Mouse (Mus musculus) embryonic stem cell, embryonic (primary cell): ENCODE data around the gene Ascc3.

Experiments used
- CTCF ChIA-PET, 4 experiments: fragments of 300-600 bp in 2 of 4; fragments of 350-600 bp in 2 of 4; sonication (Branson Sonifier 250); formaldehyde crosslinking; loops; one replicate each; lab custom pipeline; 2022; ENCODE audit warnings: inconsistent platforms in 2 of 4; lab: Charles Lee
- POLR2A ChIA-PET, 4 experiments: fragments of 300-600 bp in 2 of 4; fragments of 350-600 bp in 2 of 4; sonication (Branson Sonifier 250); formaldehyde crosslinking; loops; one replicate each; lab custom pipeline; 2022; ENCODE audit warnings: antibody characterized with exemption in 4 of 4, inconsistent platforms in 1 of 4; lab: Charles Lee

Ascc3 gene

GRCm38 (mm10) chr10:50711765-50712164 lies 119.3 kb downstream of the Ascc3 start:
- ChIA-PET POLR2A (no interaction called here), CTCF (no interaction called here)

DNA sequence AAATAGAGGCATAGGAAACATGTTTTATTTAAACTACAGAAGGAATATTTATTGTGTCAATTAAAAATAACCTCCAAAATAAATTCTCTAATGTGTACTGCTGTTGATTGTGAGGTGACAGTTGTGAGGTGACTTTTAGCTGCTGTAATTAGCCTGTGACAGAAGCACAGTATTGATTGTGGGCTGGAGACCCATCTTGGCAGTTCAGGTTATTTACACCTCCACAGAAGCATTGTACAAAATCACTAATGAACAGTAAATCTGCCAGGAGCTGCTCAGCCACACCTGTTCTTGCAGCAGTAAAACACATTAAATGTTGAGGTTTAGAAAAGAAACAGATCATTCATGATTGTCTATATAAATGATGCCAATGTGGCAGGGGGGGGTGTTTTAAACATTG lies 141.0 kb downstream of the Ascc3 start:
- POLR2A ChIA-PET, result no interaction called here
- CTCF ChIA-PET, result no interaction called here

DNA sequence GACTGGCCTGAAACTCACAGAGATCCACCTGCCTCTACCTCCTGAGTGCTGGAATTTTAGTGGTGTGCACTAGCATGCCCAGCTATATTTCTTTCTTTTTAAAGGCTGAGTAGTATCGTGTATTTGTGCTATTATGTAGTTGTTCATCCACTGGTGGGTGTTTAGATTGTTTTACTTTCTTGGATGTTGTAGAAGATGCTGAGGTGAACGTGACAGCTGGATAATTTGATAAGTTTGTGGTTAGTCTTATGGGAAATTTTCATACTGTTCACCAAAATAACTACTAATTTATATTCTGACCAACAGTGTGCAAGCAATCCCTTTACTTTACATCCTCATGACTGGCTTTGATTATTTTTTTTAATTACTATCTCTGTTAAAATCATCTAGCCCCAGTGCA lies 169.6 kb downstream of the Ascc3 start:
- POLR2A ChIA-PET, result no interaction called here

GRCm38 (mm10) chr10:50762984-50763383 lies 170.5 kb downstream of the Ascc3 start:
- ChIA-PET POLR2A (no interaction called here), CTCF (interaction anchor here in 1 of 4 experiments (0.6 kb wide), 1 partner anchor 24 kb away, joined by 5 read pairs; no protein-coding TSS in a partner anchor)

More for the DNA sequence above, 169.6 kb downstream of the Ascc3 start:
- CTCF ChIA-PET, result no interaction called here

DNA sequence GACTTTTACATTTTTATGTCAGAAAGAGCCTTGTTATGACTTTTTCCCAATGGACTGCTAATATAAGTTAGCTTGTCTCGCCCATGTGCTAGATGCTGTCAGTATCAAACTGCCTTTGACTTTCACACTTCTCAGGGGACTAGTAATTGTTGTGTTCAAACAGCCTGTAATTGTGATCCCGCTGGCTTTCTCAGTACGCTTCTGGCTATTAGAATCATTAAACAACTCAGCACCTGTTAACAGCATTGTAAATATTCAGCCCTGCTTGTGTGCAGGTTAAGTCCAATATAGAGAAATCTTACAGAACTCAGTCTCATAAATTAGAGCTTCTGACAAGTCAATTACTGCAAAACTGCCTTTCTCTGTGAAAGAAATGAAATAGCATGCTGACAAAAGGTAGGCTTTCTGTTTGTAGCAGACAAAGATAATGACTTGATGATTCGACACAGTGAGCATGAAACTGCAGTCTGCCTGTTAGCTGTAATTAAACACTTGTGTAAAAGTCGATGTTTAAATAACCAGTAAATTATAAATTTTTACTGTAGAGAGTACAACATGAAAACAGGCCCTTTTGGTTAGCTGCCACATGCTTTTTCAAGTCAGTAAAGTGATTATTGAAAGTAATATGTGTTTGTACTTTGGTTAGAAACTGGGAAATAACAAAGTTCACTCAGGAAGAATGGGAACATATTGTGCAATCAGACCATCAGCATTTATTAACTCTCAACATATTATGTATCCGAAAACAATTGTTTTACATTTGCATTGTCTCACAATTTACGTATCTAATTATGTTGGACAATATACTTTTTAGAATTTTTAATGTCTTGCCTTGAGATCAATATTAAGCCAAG lies 171.2 kb downstream of the Ascc3 start:
- POLR2A ChIA-PET, result no interaction called here

GRCm38 (mm10) chr10:50772811-50773210 lies 180.3 kb downstream of the Ascc3 start:
- ChIA-PET POLR2A (no interaction called here), CTCF (no interaction called here)

More for the DNA sequence above, 171.2 kb downstream of the Ascc3 start:
- CTCF ChIA-PET, result interaction anchor here in 1 of 4 experiments (0.6 kb wide), 1 partner anchor 24 kb away, joined by 5 read pairs; no protein-coding TSS in a partner anchor

DNA sequence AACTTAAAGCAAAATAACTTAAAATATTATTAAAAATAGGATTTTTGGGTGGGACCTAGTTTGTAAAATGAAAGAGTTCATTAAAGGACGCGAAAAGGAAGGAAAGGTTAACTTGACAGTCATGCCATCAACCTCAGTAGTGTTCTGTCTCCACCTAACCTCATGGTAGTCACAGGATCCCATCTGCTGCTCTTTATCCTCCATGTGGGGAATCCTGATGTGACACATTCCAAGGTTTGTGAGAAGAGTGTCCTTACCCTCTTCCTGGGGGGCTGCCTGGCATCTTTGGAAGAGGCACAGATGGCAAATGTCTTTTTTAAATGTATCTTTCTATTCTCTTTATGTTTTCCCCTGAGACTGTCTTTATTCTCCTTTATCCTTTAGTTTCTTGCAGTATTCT lies 181.4 kb downstream of the Ascc3 start:
- ChIA-PET POLR2A (no interaction called here), CTCF (no interaction called here)

GRCm38 (mm10) chr10:50792840-50793239 lies 200.4 kb downstream of the Ascc3 start:
- POLR2A ChIA-PET, result interaction anchor here in 1 of 4 experiments (1.1 kb wide), 1 partner anchor 12 kb away, joined by 4 read pairs; no protein-coding TSS in a partner anchor
- CTCF ChIA-PET, result no interaction called here

DNA sequence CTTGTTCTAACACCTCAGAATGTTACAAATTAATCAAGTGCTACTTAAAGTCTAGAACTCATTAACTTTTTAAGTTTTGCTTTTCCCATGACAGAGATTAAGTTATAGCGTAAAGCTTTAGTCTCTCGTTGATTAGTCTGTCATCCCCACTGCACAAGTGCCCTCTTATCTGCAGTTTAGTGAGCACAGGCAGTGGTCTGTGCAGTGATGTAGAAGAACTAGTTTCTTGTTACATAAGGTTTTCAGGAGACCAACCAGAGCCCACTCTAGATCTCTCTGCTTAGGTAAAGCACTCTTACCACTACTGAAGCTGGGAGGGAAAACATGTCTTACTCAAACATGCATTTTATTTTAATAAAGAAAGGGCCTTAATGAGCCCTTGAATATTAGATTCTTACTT lies 209.1 kb downstream of the Ascc3 start:
- POLR2A ChIA-PET, result interaction anchor here in 1 of 4 experiments (0.5 kb wide), 1 partner anchor 87 kb away, joined by 4 read pairs; no protein-coding TSS in a partner anchor
- CTCF ChIA-PET, result no interaction called here

GRCm38 (mm10) chr10:50802380-50802779 lies 209.9 kb downstream of the Ascc3 start:
- ChIA-PET CTCF (interaction anchor here in 1 of 4 experiments (0.7 kb wide), 1 partner anchor 751 kb away, joined by 3 read pairs; no protein-coding TSS in a partner anchor), POLR2A (no interaction called here)

DNA sequence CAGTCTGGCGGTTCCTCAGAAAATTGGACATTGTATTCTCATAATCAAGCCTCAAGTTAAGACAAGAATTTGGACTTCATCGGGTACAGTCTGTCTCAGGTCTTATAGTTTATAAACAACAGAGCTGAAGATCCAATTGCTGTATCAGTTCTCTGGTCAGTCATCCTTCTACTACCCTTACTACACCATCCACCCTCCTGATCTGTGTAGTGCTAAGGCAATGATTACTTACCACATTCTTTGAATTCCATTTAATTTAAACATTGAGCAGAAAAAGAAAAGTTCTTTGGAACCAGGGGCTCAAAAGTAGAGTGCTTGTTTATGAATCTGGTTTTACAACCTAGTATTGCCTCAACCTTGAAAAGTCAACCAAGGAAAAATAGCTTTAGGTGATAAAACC lies 213.7 kb downstream of the Ascc3 start:
- ChIA-PET POLR2A (interaction anchor here in 2 of 4 experiments (0.6 kb wide), 2 partner anchors 9 to 11 kb away, joined by 4 read pairs; no protein-coding TSS in a partner anchor), CTCF (no interaction called here)

DNA sequence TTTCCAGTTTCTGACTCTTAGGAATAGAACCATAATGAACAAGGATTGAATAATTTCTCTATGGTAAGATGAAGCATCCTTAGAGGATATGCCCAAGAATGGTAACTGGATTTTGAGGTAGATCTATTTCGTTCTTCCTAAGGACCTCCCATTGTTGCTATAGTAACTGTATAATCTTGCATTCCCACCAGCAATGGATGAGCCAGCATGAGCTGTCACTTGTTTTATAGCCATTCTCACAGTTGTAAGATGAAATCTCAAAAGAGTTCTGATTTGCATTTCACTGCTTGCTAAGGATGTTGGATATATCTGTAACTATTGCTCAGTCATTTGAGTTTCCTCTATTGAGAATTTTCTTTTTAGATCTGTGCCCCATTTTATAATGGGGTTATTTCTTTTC lies 229.9 kb downstream of the Ascc3 start:
- ChIA-PET CTCF (no interaction called here), POLR2A (no interaction called here)

- ChIA-PET CTCF (interaction anchor here in 1 of 4 experiments (0.6 kb wide), 1 partner anchor 40 kb away, joined by 3 read pairs; no protein-coding TSS in a partner anchor), POLR2A (no interaction called here)
These were observed 234.4 kb downstream of the Ascc3 start for GRCm38 (mm10) chr10:50826829-50827228.

- POLR2A ChIA-PET, result no interaction called here
- CTCF ChIA-PET, result no interaction called here
These were observed 242.1 kb downstream of the Ascc3 start for GRCm38 (mm10) chr10:50834533-50834932.

- ChIA-PET POLR2A (no interaction called here), CTCF (no interaction called here)
These were observed 250.9 kb downstream of the Ascc3 start for GRCm38 (mm10) chr10:50843363-50843762.

GRCm38 (mm10) chr10:50868202-50868601 lies 275.7 kb downstream of the Ascc3 start:
- CTCF ChIA-PET, result interaction anchor here in 1 of 4 experiments (0.6 kb wide), 1 partner anchor 1793 kb away, joined by 3 read pairs; no protein-coding TSS in a partner anchor

GRCm38 (mm10) chr10:50876952-50877351 lies 284.5 kb downstream of the Ascc3 start:
- CTCF ChIA-PET, result no interaction called here
- POLR2A ChIA-PET, result no interaction called here

More at GRCm38 (mm10) chr10:50868202-50868601, 275.7 kb downstream of the Ascc3 start:
- POLR2A ChIA-PET, result no interaction called here

DNA sequence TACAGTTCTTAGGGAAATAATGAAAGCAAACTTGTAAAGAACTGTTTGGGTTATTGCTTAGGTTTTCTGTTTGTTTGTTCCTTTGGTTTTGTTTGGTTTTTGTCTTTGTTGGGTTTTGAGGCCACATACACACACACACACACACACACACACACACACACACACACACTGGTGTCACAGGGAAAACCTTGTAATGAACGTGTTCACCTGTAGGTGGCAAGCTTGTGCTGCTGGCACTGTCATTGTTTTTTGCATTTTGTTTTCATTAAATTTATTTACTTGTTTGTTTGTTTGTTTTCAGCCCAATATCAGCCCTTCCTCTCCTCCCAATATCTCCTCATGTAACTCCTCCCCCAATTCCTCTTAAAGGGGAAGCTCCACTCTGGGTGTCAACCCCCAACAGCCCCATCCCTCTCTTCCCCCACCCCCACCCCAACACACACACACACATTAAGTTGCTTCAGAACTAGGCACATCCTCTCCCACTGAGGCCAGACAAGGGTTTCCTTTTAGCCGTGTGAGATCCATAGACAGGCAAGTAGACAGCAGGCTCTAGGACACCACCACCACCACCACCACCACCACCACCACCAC lies 289.1 kb downstream of the Ascc3 start:
- POLR2A ChIA-PET, result no interaction called here

GRCm38 (mm10) chr10:50882366-50882765 lies 289.9 kb downstream of the Ascc3 start:
- CTCF ChIA-PET, result interaction anchor here in 2 of 4 experiments (0.5 to 0.6 kb wide), 2 partner anchors 124 to 657 kb away, joined by 3 to 4 read pairs; no protein-coding TSS in a partner anchor
- POLR2A ChIA-PET, result no interaction called here

More for the DNA sequence above, 289.1 kb downstream of the Ascc3 start:
- CTCF ChIA-PET, result interaction anchor here (0.6 to 1.0 kb wide), 12 partner anchors 13 to 490 kb away, joined by 3 to 8 read pairs (median 3); partner anchors contain the start of gene Sim1 (in 1 of the 4)

GRCm38 (mm10) chr10:50886305-50886704 lies 293.8 kb downstream of the Ascc3 start:
- ChIA-PET POLR2A (no interaction called here), CTCF (no interaction called here)
